Mouse (Mus musculus): ENCODE data around the gene Gm12248. TPM values are rescaled to one million over a fixed set of nuclear protein-coding genes. Genes with fewer than 3 reads are reported as not detected.
"Not testable (repeated sequence)": the region's sequence is repeated elsewhere in the genome, so short reads cannot be mapped to it uniquely, and the experiment has no call there.

The Gm12248 gene
- total and polyA plus RNA-seq, 2 experiments from 2014 or later: not detected

DNA sequence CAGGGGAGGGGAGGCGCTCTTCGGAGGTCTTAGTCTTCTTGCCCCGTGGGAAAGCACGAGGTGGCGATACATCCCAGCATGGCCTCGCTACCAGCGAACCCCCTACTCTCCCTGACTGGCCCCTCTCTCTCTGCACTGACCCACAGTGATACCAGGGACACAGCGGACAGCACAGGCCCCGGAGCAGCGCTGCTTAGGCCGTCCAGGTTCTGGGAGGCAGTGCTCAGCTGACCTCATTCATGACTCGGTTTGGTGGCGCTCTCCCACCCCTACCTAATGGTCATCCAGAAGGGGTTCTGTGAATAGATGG is 10.4 kb upstream of the Gm12248 start:
- Histone ChIP-seq H3K36me3 (ENCODE audit: insufficient read depth, low read length) (no peaks in the 10 kb centered on the region), H3K9me3 (ENCODE audit: low read length) (no peaks in the 10 kb centered on the region), H3K9ac (replicated peaks; ENCODE audit: low read length) (peak overlapping the region; percentile 10), H3K4me2 (ENCODE audit: low read depth, low read length) (peak overlapping the region; percentile 75), H3K4me1 (ENCODE audit: insufficient read depth, low read length) (peaks cover 4% of the 10 kb centered on the region; the same call in 1 of the 2 replicates), H3K27ac (peak overlapping the region; percentile 27; the same call in 1 of the 2 replicates), H3K4me3 (ENCODE audit: low read length) (peak overlapping the region; percentile 92), H3K27me3 (ENCODE audit: insufficient read depth, low read length) (no peaks in the 10 kb centered on the region)
- no peak for TF ChIP-seq CTCF (IDR thresholded peaks at IDR 0.05; ENCODE audit: low read depth)
- DNase-seq (ENCODE audit: low spot score) (no peak), ATAC-seq (no peak; the same call in 1 of the 2 replicates)
- 50% methylated on average over 12 of the region's 13 CpGs for WGBS

DNA sequence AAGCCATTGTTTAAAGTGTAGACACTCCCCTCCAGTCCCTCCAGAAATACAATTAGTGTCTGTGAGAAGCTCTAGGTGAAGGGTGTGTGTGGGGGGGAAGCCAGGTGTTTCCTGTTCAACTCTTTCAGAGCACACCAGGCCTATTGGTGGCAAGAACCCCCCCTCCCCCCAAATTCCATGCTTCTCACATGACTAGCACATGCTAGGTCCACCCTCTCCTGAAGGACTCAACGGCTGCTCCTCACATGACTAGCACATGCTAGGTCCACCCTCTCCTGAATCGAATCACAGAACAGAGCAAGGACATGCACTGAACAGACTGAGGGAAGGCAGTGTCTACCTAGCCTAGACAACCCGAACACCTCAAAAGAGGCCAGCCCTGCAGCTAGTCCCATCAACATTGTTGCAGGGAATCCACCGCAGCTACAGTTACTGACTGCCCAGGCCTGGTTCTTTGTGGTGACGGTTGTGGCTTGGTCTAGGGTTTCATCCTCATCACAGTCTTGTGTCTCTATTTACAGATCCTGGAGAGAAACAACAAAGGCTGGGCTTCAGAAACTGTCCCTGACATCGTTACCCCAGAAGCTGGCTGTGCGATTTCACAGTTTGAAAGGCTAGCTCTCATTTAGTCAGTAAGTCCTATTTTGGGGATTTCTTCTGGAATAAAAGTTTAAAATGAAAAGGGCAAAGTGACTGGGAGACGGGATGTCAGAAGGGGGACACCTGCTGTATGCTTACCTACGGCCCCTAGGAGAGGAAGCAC is 9.8 kb upstream of the Gm12248 start:
- no peak for TF ChIP-seq CTCF (IDR thresholded peaks at IDR 0.05; ENCODE audit: low read depth)
- no peak for ATAC-seq

DNA sequence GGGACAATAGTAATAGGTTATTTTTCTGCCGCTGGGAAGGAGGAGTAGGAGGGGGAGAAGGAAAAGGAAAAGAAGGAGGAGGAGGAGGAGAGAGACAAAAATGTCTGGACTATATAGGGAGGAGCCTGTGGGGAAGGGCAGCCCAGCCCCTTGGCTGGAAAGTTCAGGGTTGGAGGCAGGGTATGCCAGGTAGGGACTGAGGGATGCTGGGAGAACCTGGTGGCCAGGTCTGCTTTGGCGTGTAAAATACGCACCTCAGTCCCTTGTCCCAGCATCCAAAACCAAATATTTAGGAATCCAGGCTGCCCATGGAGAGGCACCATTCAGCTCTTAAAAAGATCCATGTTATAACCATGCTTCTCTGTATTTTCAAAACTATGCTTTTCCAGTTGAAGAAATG is 9.2 kb upstream of the Gm12248 start:
- no peaks in the 10 kb centered on the region for H3K9me3 ChIP-seq (ENCODE audit: low read length)
- H3K4me1 ChIP-seq (ENCODE audit: insufficient read depth, low read length): peaks cover 4% of the 10 kb centered on the region; the same call in 1 of the 2 replicates
- H3K27me3 ChIP-seq (ENCODE audit: insufficient read depth, low read length): no peaks in the 10 kb centered on the region
- H3K4me3 ChIP-seq (ENCODE audit: low read length): no peak overlapping the region
- no peak for TF ChIP-seq CTCF (IDR thresholded peaks at IDR 0.05; ENCODE audit: low read depth)
- no peak overlapping the region for H3K9ac ChIP-seq (replicated peaks; ENCODE audit: low read length)
- WGBS: 84% methylated on average over 3 of the region's 3 CpGs
- H3K36me3 ChIP-seq (ENCODE audit: insufficient read depth, low read length): no peaks in the 10 kb centered on the region
- H3K27ac ChIP-seq: no peak overlapping the region
- no peak overlapping the region for H3K4me2 ChIP-seq (ENCODE audit: low read depth, low read length)
- ATAC-seq (no peak), DNase-seq (ENCODE audit: low spot score) (no peak)

More for the DNA sequence above, 9.8 kb upstream of the Gm12248 start:
- peak overlapping the region; percentile 27; the same call in 1 of the 2 replicates for H3K27ac ChIP-seq
- no peak overlapping the region for H3K4me3 ChIP-seq (ENCODE audit: low read length)
- no peak for DNase-seq (ENCODE audit: low spot score)
- H3K27me3 ChIP-seq (ENCODE audit: insufficient read depth, low read length): no peaks in the 10 kb centered on the region
- no peak overlapping the region for H3K9ac ChIP-seq (replicated peaks; ENCODE audit: low read length)
- no peaks in the 10 kb centered on the region for H3K36me3 ChIP-seq (ENCODE audit: insufficient read depth, low read length)
- WGBS: 83% methylated on average over 9 of the region's 9 CpGs
- H3K9me3 ChIP-seq (ENCODE audit: low read length): no peaks in the 10 kb centered on the region
- peak overlapping the region; percentile 75 for H3K4me2 ChIP-seq (ENCODE audit: low read depth, low read length)
- peaks cover 4% of the 10 kb centered on the region; the same call in 1 of the 2 replicates for H3K4me1 ChIP-seq (ENCODE audit: insufficient read depth, low read length)

DNA sequence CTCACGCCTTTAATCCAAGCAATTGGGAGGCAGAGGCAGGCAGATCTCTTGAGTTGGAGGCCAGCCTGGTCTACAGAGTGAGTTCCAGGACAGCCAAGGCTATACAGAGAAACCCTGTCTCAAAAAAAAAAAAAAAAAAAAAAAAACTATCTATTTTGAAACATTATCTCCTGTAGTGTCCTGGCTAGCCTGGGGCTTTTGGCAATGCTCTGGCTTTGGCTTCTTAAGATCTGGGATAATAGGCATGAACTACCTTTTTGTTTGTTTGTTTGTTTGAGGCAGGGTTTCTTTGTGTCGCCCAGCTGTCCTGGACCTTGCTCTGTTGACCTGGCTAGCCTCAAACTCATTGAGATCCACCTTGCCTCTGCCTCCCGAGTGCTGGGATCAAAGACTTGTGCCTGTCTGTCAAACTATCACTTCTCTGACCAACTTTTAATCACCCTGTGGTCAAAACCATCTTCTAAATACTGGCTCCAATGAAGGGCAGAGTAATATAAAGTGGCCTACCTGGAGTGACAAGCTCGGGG is 8.3 kb upstream of the Gm12248 start:
- WGBS: 82% methylated on average over 4 of the region's 4 CpGs
- H3K27me3 ChIP-seq (ENCODE audit: insufficient read depth, low read length): no peaks in the 10 kb centered on the region
- DNase-seq (ENCODE audit: low spot score) (no peak), ATAC-seq (no peak)
- no peak overlapping the region for H3K9ac ChIP-seq (replicated peaks; ENCODE audit: low read length)
- no peak for TF ChIP-seq CTCF (IDR thresholded peaks at IDR 0.05; ENCODE audit: low read depth)
- H3K4me1 ChIP-seq (ENCODE audit: insufficient read depth, low read length): peaks cover 4% of the 10 kb centered on the region; the same call in 1 of the 2 replicates
- H3K4me2 ChIP-seq (ENCODE audit: low read depth, low read length): no peak overlapping the region
- H3K9me3 ChIP-seq (ENCODE audit: low read length): no peaks in the 10 kb centered on the region
- H3K36me3 ChIP-seq (ENCODE audit: insufficient read depth, low read length): no peaks in the 10 kb centered on the region
- H3K4me3 ChIP-seq (ENCODE audit: low read length): no peak overlapping the region
- H3K27ac ChIP-seq: no peak overlapping the region

DNA sequence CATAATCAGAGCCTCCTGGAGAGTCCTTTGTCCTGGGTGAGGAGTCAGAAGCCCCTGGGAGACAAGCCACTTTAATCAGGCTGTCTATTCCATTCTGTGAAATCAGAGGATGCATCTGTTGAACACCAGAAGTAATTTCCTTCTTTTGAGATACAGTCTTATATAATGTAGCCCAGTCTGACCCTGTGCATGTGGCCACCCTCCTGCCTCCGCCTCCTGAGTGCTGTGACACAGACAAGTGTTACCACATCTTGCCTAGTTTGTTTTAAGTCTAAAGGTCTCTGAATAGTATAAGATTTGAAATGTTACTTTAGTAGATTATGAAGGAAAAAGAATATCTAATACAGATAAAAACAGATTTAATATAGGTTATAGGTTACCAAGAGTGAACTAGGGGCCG is 7.1 kb upstream of the Gm12248 start:
- Histone ChIP-seq H3K4me3 (ENCODE audit: low read length) (no peak overlapping the region), H3K27me3 (ENCODE audit: insufficient read depth, low read length) (no peaks in the 10 kb centered on the region), H3K9me3 (ENCODE audit: low read length) (no peaks in the 10 kb centered on the region), H3K9ac (replicated peaks; ENCODE audit: low read length) (no peak overlapping the region), H3K27ac (no peak overlapping the region), H3K4me2 (ENCODE audit: low read depth, low read length) (no peak overlapping the region), H3K4me1 (ENCODE audit: insufficient read depth, low read length) (0 out of 2 replicates have a peak, but pooled peaks cover under 1% of the 10 kb centered on the region), H3K36me3 (ENCODE audit: insufficient read depth, low read length) (no peaks in the 10 kb centered on the region)
- 88% methylated on average over 2 of the region's 2 CpGs for WGBS
- no peak for TF ChIP-seq CTCF (IDR thresholded peaks at IDR 0.05; ENCODE audit: low read depth)
- no peak for ATAC-seq
- DNase-seq (ENCODE audit: low spot score): no peak

DNA sequence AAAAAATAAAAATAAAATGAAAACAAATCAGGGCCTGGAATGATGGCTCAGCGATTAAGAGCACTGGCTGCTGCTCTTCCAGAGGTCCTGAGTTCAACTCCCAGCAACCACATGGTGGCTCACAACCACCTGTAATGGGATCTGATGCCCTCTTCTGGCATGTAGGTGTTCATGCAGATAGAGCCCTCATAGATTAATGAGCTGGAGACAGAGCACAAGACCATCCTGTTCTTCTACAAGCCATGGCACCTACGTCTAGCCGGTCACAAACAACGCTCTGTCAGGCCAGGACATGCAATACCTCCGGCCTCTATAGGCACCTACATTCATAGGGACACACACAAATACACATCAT is 5.4 kb upstream of the Gm12248 start:
- 63% methylated on average over 5 of the region's 5 CpGs for WGBS

More for the DNA sequence above, 5.4 kb upstream of the Gm12248 start:
- H3K4me1 ChIP-seq (ENCODE audit: insufficient read depth, low read length); H3K9me3 ChIP-seq (ENCODE audit: low read length); H3K4me3 ChIP-seq (ENCODE audit: low read length); H3K9ac ChIP-seq (replicated peaks; ENCODE audit: low read length); H3K36me3 ChIP-seq (ENCODE audit: insufficient read depth, low read length); H3K27me3 ChIP-seq (ENCODE audit: insufficient read depth, low read length); DNase-seq (ENCODE audit: low spot score); ATAC-seq; H3K27ac ChIP-seq: not testable (repeated sequence)
- H3K4me2 ChIP-seq (ENCODE audit: low read depth, low read length): peak overlapping the region; percentile 53; the same call in 1 of the 2 replicates
- TF ChIP-seq CTCF (IDR thresholded peaks at IDR 0.05; ENCODE audit: low read depth): peak; percentile 47
